In genomic region chr19:3930262-3931057, GRCm38 (mm10) we compare ENCODE assay signal across 8 mouse cellular contexts. TPM values are rescaled to one million over a fixed set of nuclear protein-coding genes. Genes with fewer than 3 reads are reported as not detected.
A peak's percentile ranks its signal among the peaks of the same experiment; 100 is the strongest.
DNase-seq lines count a peak whose midpoint lies in the region; ATAC-seq lines count a peak whose summit lies in the region.

No protein-coding gene starts in this region.

- H3K36me3 ChIP-seq in forebrain, embryonic 12.5 days (replicated peaks): no peaks in the 10 kb centered on the region
- H3K36me3 ChIP-seq in forebrain, embryonic 16.5 days (ENCODE audit: control insufficient read depth, insufficient read depth): no peaks in the 10 kb centered on the region
- no peaks in the 10 kb centered on the region for H3K36me3 ChIP-seq in lung, embryonic 15.5 days
- H3K36me3 ChIP-seq in heart, embryonic 15.5 days: no peaks in the 10 kb centered on the region
- H3K36me3 ChIP-seq in stomach, embryonic 14.5 days (ENCODE audit: control insufficient read depth, insufficient read depth, low read length): no peaks in the 10 kb centered on the region

- peaks cover 10% of the 10 kb centered on the region; the same call in 1 of the 2 replicates for H3K27me3 ChIP-seq in forebrain, embryonic 12.5 days
- peaks cover 4% of the 10 kb centered on the region; the same call in 1 of the 2 replicates for H3K27me3 ChIP-seq in forebrain, embryonic 16.5 days (replicated peaks; ENCODE audit: control insufficient read depth, insufficient read depth, low read length)
- no peaks in the 10 kb centered on the region for H3K27me3 ChIP-seq in lung, embryonic 15.5 days
- H3K27me3 ChIP-seq in heart, embryonic 15.5 days: no peaks in the 10 kb centered on the region
- no peaks in the 10 kb centered on the region for H3K27me3 ChIP-seq in stomach, embryonic 14.5 days (ENCODE audit: control insufficient read depth, insufficient read depth, low read length)

- no peak overlapping the region for H3K9ac ChIP-seq in forebrain, embryonic 12.5 days
- H3K9ac ChIP-seq in forebrain, embryonic 16.5 days (replicated peaks; ENCODE audit: low read depth, low read length): no peak overlapping the region; the same call in 1 of the 2 replicates
- H3K9ac ChIP-seq in lung, embryonic 15.5 days: no peak overlapping the region
- no peak overlapping the region for H3K9ac ChIP-seq in heart, embryonic 15.5 days
- H3K9ac ChIP-seq in stomach, embryonic 14.5 days (replicated peaks; ENCODE audit: low read depth, low read length): no peak overlapping the region

- H3K27ac ChIP-seq in forebrain, embryonic 12.5 days: 0 out of 2 replicates have a peak overlapping the region, but pooled peaks have one; percentile 44
- H3K27ac ChIP-seq in forebrain, embryonic 16.5 days (ENCODE audit: low read length): no peak overlapping the region
- peak overlapping the region; percentile 88 for H3K27ac ChIP-seq in lung, embryonic 15.5 days
- H3K27ac ChIP-seq in heart, embryonic 15.5 days: peak overlapping the region; percentile 84
- H3K27ac ChIP-seq in stomach, embryonic 14.5 days (ENCODE audit: low read length): peak overlapping the region; percentile 59; the same call in 1 of the 2 replicates

- DNase-seq in lung, postnatal 14 days: no peak
- no peak for DNase-seq in adrenal gland, postnatal 36 days

- no peak overlapping the region for H3K4me2 ChIP-seq in forebrain, embryonic 12.5 days
- H3K4me2 ChIP-seq in forebrain, embryonic 16.5 days (ENCODE audit: low read length): no peak overlapping the region
- no peak overlapping the region; the same call in 1 of the 2 replicates for H3K4me2 ChIP-seq in lung, embryonic 15.5 days
- no peak overlapping the region for H3K4me2 ChIP-seq in heart, embryonic 15.5 days
- H3K4me2 ChIP-seq in stomach, embryonic 14.5 days (replicated peaks; ENCODE audit: low read depth, low read length): no peak overlapping the region

- ATAC-seq in forebrain, embryonic 12.5 days (ENCODE audit: low FRiP score): no peak
- no peak for ATAC-seq in forebrain, embryonic 16.5 days
- no peak for ATAC-seq in lung, embryonic 15.5 days (ENCODE audit: borderline replicate concordance, extremely low read depth, low FRiP score, low TSS enrichment)
- no peak; the same call in 1 of the 2 replicates for ATAC-seq in heart, embryonic 15.5 days (replicated peaks; ENCODE audit: insufficient number of reproducible peaks, insufficient read depth, low FRiP score, low read depth)
- ATAC-seq in stomach, embryonic 14.5 days (ENCODE audit: insufficient number of reproducible peaks, insufficient read depth, low FRiP score, low read depth): no peak
- ATAC-seq in megakaryocyte-erythroid progenitor cell, adult 5-6 weeks (replicated peaks; ENCODE audit: low FRiP score, low TSS enrichment, poor library complexity, severe bottlenecking): no peak

- H3K4me3 ChIP-seq in forebrain, embryonic 12.5 days (replicated peaks): no peak overlapping the region
- no peak overlapping the region for H3K4me3 ChIP-seq in forebrain, embryonic 16.5 days (replicated peaks; ENCODE audit: low read length)
- H3K4me3 ChIP-seq in lung, embryonic 15.5 days: no peak overlapping the region
- no peak overlapping the region for H3K4me3 ChIP-seq in heart, embryonic 15.5 days
- no peak overlapping the region for H3K4me3 ChIP-seq in stomach, embryonic 14.5 days (ENCODE audit: low read depth, low read length)

- 78% methylated on average over 21 of the region's 21 CpGs for WGBS in forebrain, embryonic 12.5 days
- 69% methylated on average over 21 of the region's 21 CpGs for WGBS in forebrain, embryonic 16.5 days
- WGBS in lung, embryonic 15.5 days: 58% methylated on average over 21 of the region's 21 CpGs
- WGBS in heart, embryonic 15.5 days: 60% methylated on average over 21 of the region's 21 CpGs
- WGBS in stomach, embryonic 14.5 days: 62% methylated on average over 21 of the region's 21 CpGs

- H3K9me3 ChIP-seq in forebrain, embryonic 12.5 days: no peaks in the 10 kb centered on the region
- no peaks in the 10 kb centered on the region for H3K9me3 ChIP-seq in forebrain, embryonic 16.5 days (ENCODE audit: control insufficient read depth, low read length)
- no peaks in the 10 kb centered on the region for H3K9me3 ChIP-seq in lung, embryonic 15.5 days
- no peaks in the 10 kb centered on the region for H3K9me3 ChIP-seq in heart, embryonic 15.5 days (replicated peaks)
- H3K9me3 ChIP-seq in stomach, embryonic 14.5 days (ENCODE audit: control insufficient read depth, low read depth, low read length): no peaks in the 10 kb centered on the region

- H3K4me1 ChIP-seq in forebrain, embryonic 12.5 days: peaks cover 15% of the 10 kb centered on the region
- H3K4me1 ChIP-seq in forebrain, embryonic 16.5 days (replicated peaks; ENCODE audit: control insufficient read depth, insufficient read depth, low read length): peaks cover 17% of the 10 kb centered on the region
- peaks cover 44% of the 10 kb centered on the region for H3K4me1 ChIP-seq in lung, embryonic 15.5 days
- peaks cover 34% of the 10 kb centered on the region for H3K4me1 ChIP-seq in heart, embryonic 15.5 days (replicated peaks)
- peaks cover 20% of the 10 kb centered on the region for H3K4me1 ChIP-seq in stomach, embryonic 14.5 days (ENCODE audit: control insufficient read depth, insufficient read depth, low read length)

RNA-seq across cellular contexts. Expression of gene Aldh3b1, which starts 0.9 kb away (rescaled TPM):
- polyA plus RNA-seq in forebrain, embryonic 12.5 days (2016; fragmentation: Nextera tagmentation; extraction: Ambion mirVana): 0.64 and 0.69 TPM in 2 replicates
- 1.2 and 1.4 TPM in 2 replicates for polyA plus RNA-seq in forebrain, embryonic 16.5 days (2015; fragmentation: Nextera tagmentation; extraction: Ambion mirVana)
- 3.5 and 4.6 TPM in 2 replicates for polyA plus RNA-seq in lung, embryonic 15.5 days (2015; fragmentation: Nextera tagmentation; extraction: Ambion mirVana)
- polyA plus RNA-seq in heart, embryonic 15.5 days (2015; fragmentation: Nextera tagmentation; extraction: Ambion mirVana): 1.6 and 4.0 TPM in 2 replicates
- 1.2 and 2.4 TPM in 2 replicates for polyA plus RNA-seq in stomach, embryonic 14.5 days (2014; fragmentation: Nextera tagmentation; extraction: Ambion mirVana)
- 3.9 TPM in 1 of 2 replicates, not detected in the other for total RNA-seq in megakaryocyte-erythroid progenitor cell, adult 5-6 weeks (2014; fragmentation: Nextera tagmentation)
- total RNA-seq in megakaryocyte-erythroid progenitor cell, adult 5-6 weeks (2017): not detected in 2 replicates
- 100 to 1,000 TPM in 1 of 2 experiments, 10 to 100 TPM in 1; 30.1 to 194 TPM for total RNA-seq in adrenal gland, postnatal 36 days (2021)

RNA-seq across cellular contexts. Expression of gene Unc93b1, which starts 4.5 kb away (rescaled TPM):
- polyA plus RNA-seq in forebrain, embryonic 12.5 days (2016; fragmentation: Nextera tagmentation; extraction: Ambion mirVana): 4.8 TPM in 2 replicates
- polyA plus RNA-seq in forebrain, embryonic 16.5 days (2015; fragmentation: Nextera tagmentation; extraction: Ambion mirVana): 7.7 TPM in 2 replicates
- 18.4 and 22.3 TPM in 2 replicates for polyA plus RNA-seq in lung, embryonic 15.5 days (2015; fragmentation: Nextera tagmentation; extraction: Ambion mirVana)
- polyA plus RNA-seq in heart, embryonic 15.5 days (2015; fragmentation: Nextera tagmentation; extraction: Ambion mirVana): 15.0 and 21.8 TPM in 2 replicates
- 13.1 and 15.4 TPM in 2 replicates for polyA plus RNA-seq in stomach, embryonic 14.5 days (2014; fragmentation: Nextera tagmentation; extraction: Ambion mirVana)
- total RNA-seq in megakaryocyte-erythroid progenitor cell, adult 5-6 weeks (2014; fragmentation: Nextera tagmentation): 9.1 and 10.4 TPM in 2 replicates
- total RNA-seq in megakaryocyte-erythroid progenitor cell, adult 5-6 weeks (2017): 3.9 and 16.4 TPM in 2 replicates
- total RNA-seq in adrenal gland, postnatal 36 days (2021): 10 to 100 TPM; 49.1 to 62.5 TPM

RNA-seq across cellular contexts. Expression of gene Ndufs8, which starts 17.9 kb away (rescaled TPM):
- 166 and 168 TPM in 2 replicates for polyA plus RNA-seq in forebrain, embryonic 12.5 days (2016; fragmentation: Nextera tagmentation; extraction: Ambion mirVana)
- 186 and 207 TPM in 2 replicates for polyA plus RNA-seq in forebrain, embryonic 16.5 days (2015; fragmentation: Nextera tagmentation; extraction: Ambion mirVana)
- polyA plus RNA-seq in lung, embryonic 15.5 days (2015; fragmentation: Nextera tagmentation; extraction: Ambion mirVana): 303 and 306 TPM in 2 replicates
- 371 and 387 TPM in 2 replicates for polyA plus RNA-seq in heart, embryonic 15.5 days (2015; fragmentation: Nextera tagmentation; extraction: Ambion mirVana)
- polyA plus RNA-seq in stomach, embryonic 14.5 days (2014; fragmentation: Nextera tagmentation; extraction: Ambion mirVana): 320 and 361 TPM in 2 replicates
- 175 and 218 TPM in 2 replicates for total RNA-seq in megakaryocyte-erythroid progenitor cell, adult 5-6 weeks (2014; fragmentation: Nextera tagmentation)
- 54.3 and 59.0 TPM in 2 replicates for total RNA-seq in megakaryocyte-erythroid progenitor cell, adult 5-6 weeks (2017)
- total RNA-seq in adrenal gland, postnatal 36 days (2021): 100 to 1,000 TPM; 331 to 356 TPM

RNA-seq across cellular contexts. Expression of gene Tcirg1, which starts 23.5 kb away (rescaled TPM):
- 10.3 and 12.4 TPM in 2 replicates for polyA plus RNA-seq in forebrain, embryonic 12.5 days (2016; fragmentation: Nextera tagmentation; extraction: Ambion mirVana)
- 9.0 and 11.2 TPM in 2 replicates for polyA plus RNA-seq in forebrain, embryonic 16.5 days (2015; fragmentation: Nextera tagmentation; extraction: Ambion mirVana)
- 46.6 and 53.1 TPM in 2 replicates for polyA plus RNA-seq in lung, embryonic 15.5 days (2015; fragmentation: Nextera tagmentation; extraction: Ambion mirVana)
- polyA plus RNA-seq in heart, embryonic 15.5 days (2015; fragmentation: Nextera tagmentation; extraction: Ambion mirVana): 24.9 and 39.6 TPM in 2 replicates
- 28.4 and 30.9 TPM in 2 replicates for polyA plus RNA-seq in stomach, embryonic 14.5 days (2014; fragmentation: Nextera tagmentation; extraction: Ambion mirVana)
- total RNA-seq in megakaryocyte-erythroid progenitor cell, adult 5-6 weeks (2014; fragmentation: Nextera tagmentation): 27.6 and 37.7 TPM in 2 replicates
- total RNA-seq in megakaryocyte-erythroid progenitor cell, adult 5-6 weeks (2017): 6.7 and 44.0 TPM in 2 replicates
- total RNA-seq in adrenal gland, postnatal 36 days (2021): 10 to 100 TPM; 57.7 to 65.9 TPM

RNA-seq across cellular contexts. Expression of gene Aldh3b3, which starts 28.0 kb away (rescaled TPM):
- polyA plus RNA-seq in forebrain, embryonic 12.5 days (2016; fragmentation: Nextera tagmentation; extraction: Ambion mirVana): not detected in 2 replicates
- polyA plus RNA-seq in forebrain, embryonic 16.5 days (2015; fragmentation: Nextera tagmentation; extraction: Ambion mirVana): not detected in 2 replicates
- polyA plus RNA-seq in lung, embryonic 15.5 days (2015; fragmentation: Nextera tagmentation; extraction: Ambion mirVana): 0.11 and 0.13 TPM in 2 replicates
- not detected in 2 replicates for polyA plus RNA-seq in heart, embryonic 15.5 days (2015; fragmentation: Nextera tagmentation; extraction: Ambion mirVana)
- 0.09 TPM in 1 of 2 replicates, not detected in the other for polyA plus RNA-seq in stomach, embryonic 14.5 days (2014; fragmentation: Nextera tagmentation; extraction: Ambion mirVana)
- total RNA-seq in megakaryocyte-erythroid progenitor cell, adult 5-6 weeks (2014; fragmentation: Nextera tagmentation): not detected in 2 replicates
- total RNA-seq in megakaryocyte-erythroid progenitor cell, adult 5-6 weeks (2017): not detected in 2 replicates
- 1 to 10 TPM in 1 of 2 experiments, under 1 TPM in 1; 0.20 to 1.1 TPM for total RNA-seq in adrenal gland, postnatal 36 days (2021)
